Mouse (Mus musculus): Measurements from ENCODE around the gene Crebbp. TPM values are rescaled to one million over a fixed set of nuclear protein-coding genes. Genes with fewer than 3 reads are reported as not detected.
A peak's percentile ranks its signal among the peaks of the same experiment; 100 is the strongest.
"Not testable (repeated sequence)": the region's sequence is repeated elsewhere in the genome, so short reads cannot be mapped to it uniquely, and the experiment has no call there.

The Crebbp gene
- 8.2 TPM for polyA plus RNA-seq (2012; fragmentation: generic; extraction: Trizol)
- long read RNA-seq, experiment 1, partial matches to known transcripts, result 6 of 27 reads
- long read RNA-seq, experiment 1, other reads (novel, unspliced or antisense), result 21 of 27 reads
- long read RNA-seq, experiment 2, partial matches to known transcripts, result 14 of 19 reads
- long read RNA-seq, experiment 2, other reads (novel, unspliced or antisense), result 5 of 19 reads

- peaks cover 43% of the 10 kb centered on the region for H3K79me2 ChIP-seq (ENCODE audit: control insufficient read depth, insufficient read depth)
- peaks cover 39% of the 10 kb centered on the region for H3K79me3 ChIP-seq (ENCODE audit: low read depth)
- H3K27me3 ChIP-seq (ENCODE audit: control insufficient read depth, insufficient read depth, insufficient read length), result no peaks in the 10 kb centered on the region
- H3ac ChIP-seq (ENCODE audit: control insufficient read depth, insufficient read length, low read depth), result peak within 1 kb of the TSS; percentile 92
- H3K36me3 ChIP-seq (ENCODE audit: control insufficient read depth, insufficient read depth), result peaks cover 3% of the 10 kb centered on the region
- TF ChIP-seq MYOG (IDR thresholded peaks at IDR 0.05; ENCODE audit: control insufficient read depth, extremely low read depth, insufficient read length), result no peak
- TF ChIP-seq MAX (IDR thresholded peaks at IDR 0.05), result peak; percentile 21
- peak within 1 kb of the TSS; percentile 66 for H3K4me3 ChIP-seq (ENCODE audit: insufficient read depth, poor library complexity, severe bottlenecking)
Observed at GRCm38 (mm10) chr16:4213799-4214551, at the start of gene Crebbp. Gene Crebbp (minus strand): TSS chr16:4213997.

- Histone ChIP-seq H3K4me3 (ENCODE audit: insufficient read depth, poor library complexity, severe bottlenecking) (no peak overlapping the region), H3K36me3 (ENCODE audit: control insufficient read depth, insufficient read depth) (no peaks in the 10 kb centered on the region), H3K27me3 (ENCODE audit: control insufficient read depth, insufficient read depth, insufficient read length) (no peaks in the 10 kb centered on the region), H3K79me2 (ENCODE audit: control insufficient read depth, insufficient read depth) (no peaks in the 10 kb centered on the region), H3ac (ENCODE audit: control insufficient read depth, insufficient read length, low read depth) (no peak overlapping the region), H3K79me3 (ENCODE audit: low read depth) (no peaks in the 10 kb centered on the region)
- TF ChIP-seq MYOD1 (IDR thresholded peaks at IDR 0.05; ENCODE audit: control insufficient read depth, insufficient read length, low read depth), result no peak
- no peak for TF ChIP-seq USF1 (IDR thresholded peaks at IDR 0.05; ENCODE audit: low read depth)
Observed at GRCm38 (mm10) chr16:4263486-4263885, 49.7 kb upstream of the Crebbp start.

- no peak for TF ChIP-seq CTCF (IDR thresholded peaks at IDR 0.05; ENCODE audit: control insufficient read depth, insufficient read depth, insufficient read length)
- TF ChIP-seq MYOG (IDR thresholded peaks at IDR 0.05; ENCODE audit: control insufficient read depth, extremely low read depth, insufficient read length), result no peak
- TF ChIP-seq CEBPB (IDR thresholded peaks at IDR 0.05; ENCODE audit: low read depth), result no peak
- no peak for TF ChIP-seq USF1 (IDR thresholded peaks at IDR 0.05; ENCODE audit: low read depth)
- TF ChIP-seq FOSL1 (IDR thresholded peaks at IDR 0.05; ENCODE audit: insufficient read depth, low read length, poor library complexity, severe bottlenecking), result no peak
- no peak for TF ChIP-seq MYOD1 (IDR thresholded peaks at IDR 0.05; ENCODE audit: control insufficient read depth, insufficient read length, low read depth)
- TF ChIP-seq MAX (IDR thresholded peaks at IDR 0.05), result no peak
- H3K36me3 ChIP-seq (ENCODE audit: control insufficient read depth, insufficient read depth), result no peaks in the 10 kb centered on the region
Observed at GRCm38 (mm10) chr16:4257546-4257945, 43.7 kb upstream of the Crebbp start.

GRCm38 (mm10) chr16:4248791-4249190 is 35.0 kb upstream of the Crebbp start:
- no peaks in the 10 kb centered on the region for H3K79me3 ChIP-seq (ENCODE audit: low read depth)
- no peaks in the 10 kb centered on the region for H3K27me3 ChIP-seq (ENCODE audit: control insufficient read depth, insufficient read depth, insufficient read length)
- no peak overlapping the region for H3K4me3 ChIP-seq (ENCODE audit: insufficient read depth, poor library complexity, severe bottlenecking)
- no peak overlapping the region for H3ac ChIP-seq (ENCODE audit: control insufficient read depth, insufficient read length, low read depth)
- no peaks in the 10 kb centered on the region for H3K36me3 ChIP-seq (ENCODE audit: control insufficient read depth, insufficient read depth)
- no peaks in the 10 kb centered on the region for H3K79me2 ChIP-seq (ENCODE audit: control insufficient read depth, insufficient read depth)
- TF ChIP-seq MYOG (IDR thresholded peaks at IDR 0.05; ENCODE audit: control insufficient read depth, extremely low read depth, insufficient read length), result no peak
- no peak for TF ChIP-seq MYOD1 (IDR thresholded peaks at IDR 0.05; ENCODE audit: control insufficient read depth, insufficient read length, low read depth)
- TF ChIP-seq USF1 (IDR thresholded peaks at IDR 0.05; ENCODE audit: low read depth), result no peak

More at GRCm38 (mm10) chr16:4257546-4257945, 43.7 kb upstream of the Crebbp start:
- Histone ChIP-seq H3K79me3 (ENCODE audit: low read depth) (no peaks in the 10 kb centered on the region), H3ac (ENCODE audit: control insufficient read depth, insufficient read length, low read depth) (no peak overlapping the region), H3K4me3 (ENCODE audit: insufficient read depth, poor library complexity, severe bottlenecking) (no peak overlapping the region), H3K79me2 (ENCODE audit: control insufficient read depth, insufficient read depth) (no peaks in the 10 kb centered on the region), H3K27me3 (ENCODE audit: control insufficient read depth, insufficient read depth, insufficient read length) (no peaks in the 10 kb centered on the region)

- not testable (repeated sequence) for H3K4me3 ChIP-seq (ENCODE audit: insufficient read depth, poor library complexity, severe bottlenecking); H3K79me2 ChIP-seq (ENCODE audit: control insufficient read depth, insufficient read depth); H3K79me3 ChIP-seq (ENCODE audit: low read depth); H3K36me3 ChIP-seq (ENCODE audit: control insufficient read depth, insufficient read depth); H3K27me3 ChIP-seq (ENCODE audit: control insufficient read depth, insufficient read depth, insufficient read length); H3ac ChIP-seq (ENCODE audit: control insufficient read depth, insufficient read length, low read depth)
Observed at GRCm38 (mm10) chr16:4245241-4245640, 31.4 kb upstream of the Crebbp start.

- no peaks in the 10 kb centered on the region for H3K36me3 ChIP-seq (ENCODE audit: control insufficient read depth, insufficient read depth)
- H3K79me3 ChIP-seq (ENCODE audit: low read depth), result no peaks in the 10 kb centered on the region
- no peak overlapping the region for H3K4me3 ChIP-seq (ENCODE audit: insufficient read depth, poor library complexity, severe bottlenecking)
- no peak overlapping the region for H3ac ChIP-seq (ENCODE audit: control insufficient read depth, insufficient read length, low read depth)
- no peak for TF ChIP-seq MAX (IDR thresholded peaks at IDR 0.05)
- TF ChIP-seq CEBPB (IDR thresholded peaks at IDR 0.05; ENCODE audit: low read depth), result no peak
- no peak for TF ChIP-seq USF1 (IDR thresholded peaks at IDR 0.05; ENCODE audit: low read depth)
- no peak for TF ChIP-seq MYOD1 (IDR thresholded peaks at IDR 0.05; ENCODE audit: control insufficient read depth, insufficient read length, low read depth)
- TF ChIP-seq MYOG (IDR thresholded peaks at IDR 0.05; ENCODE audit: control insufficient read depth, extremely low read depth, insufficient read length), result no peak
- TF ChIP-seq FOSL1 (IDR thresholded peaks at IDR 0.05; ENCODE audit: insufficient read depth, low read length, poor library complexity, severe bottlenecking), result no peak
- no peak for TF ChIP-seq CTCF (IDR thresholded peaks at IDR 0.05; ENCODE audit: control insufficient read depth, insufficient read depth, insufficient read length)
- no peaks in the 10 kb centered on the region for H3K79me2 ChIP-seq (ENCODE audit: control insufficient read depth, insufficient read depth)
- no peaks in the 10 kb centered on the region for H3K27me3 ChIP-seq (ENCODE audit: control insufficient read depth, insufficient read depth, insufficient read length)
Observed at GRCm38 (mm10) chr16:4236131-4236530, 22.3 kb upstream of the Crebbp start.
